Mouse (Mus musculus): ENCODE measurements around the gene Cfap65. TPM values are rescaled to one million over a fixed set of nuclear protein-coding genes. Genes with fewer than 3 reads are reported as not detected.

Gene Cfap65
- polyA plus RNA-seq, 1 experiment from 2014 or later, result 4.1 TPM

- Histone ChIP-seq H3K4me2 (replicated peaks) (peak within 1 kb of the TSS; percentile 61), H3K9ac (no peak within 1 kb of the TSS)
- ATAC-seq (ENCODE audit: insufficient number of reproducible peaks, low FRiP score, low TSS enrichment, low read depth), result no peak
Observed at GRCm38 (mm10) chr1:74951556-74952210, 16.3 kb upstream of the Cfap65 start, which contains the start of gene Ihh. Gene Ihh, minus strand, starts transcription at chr1:74951672.

DNA sequence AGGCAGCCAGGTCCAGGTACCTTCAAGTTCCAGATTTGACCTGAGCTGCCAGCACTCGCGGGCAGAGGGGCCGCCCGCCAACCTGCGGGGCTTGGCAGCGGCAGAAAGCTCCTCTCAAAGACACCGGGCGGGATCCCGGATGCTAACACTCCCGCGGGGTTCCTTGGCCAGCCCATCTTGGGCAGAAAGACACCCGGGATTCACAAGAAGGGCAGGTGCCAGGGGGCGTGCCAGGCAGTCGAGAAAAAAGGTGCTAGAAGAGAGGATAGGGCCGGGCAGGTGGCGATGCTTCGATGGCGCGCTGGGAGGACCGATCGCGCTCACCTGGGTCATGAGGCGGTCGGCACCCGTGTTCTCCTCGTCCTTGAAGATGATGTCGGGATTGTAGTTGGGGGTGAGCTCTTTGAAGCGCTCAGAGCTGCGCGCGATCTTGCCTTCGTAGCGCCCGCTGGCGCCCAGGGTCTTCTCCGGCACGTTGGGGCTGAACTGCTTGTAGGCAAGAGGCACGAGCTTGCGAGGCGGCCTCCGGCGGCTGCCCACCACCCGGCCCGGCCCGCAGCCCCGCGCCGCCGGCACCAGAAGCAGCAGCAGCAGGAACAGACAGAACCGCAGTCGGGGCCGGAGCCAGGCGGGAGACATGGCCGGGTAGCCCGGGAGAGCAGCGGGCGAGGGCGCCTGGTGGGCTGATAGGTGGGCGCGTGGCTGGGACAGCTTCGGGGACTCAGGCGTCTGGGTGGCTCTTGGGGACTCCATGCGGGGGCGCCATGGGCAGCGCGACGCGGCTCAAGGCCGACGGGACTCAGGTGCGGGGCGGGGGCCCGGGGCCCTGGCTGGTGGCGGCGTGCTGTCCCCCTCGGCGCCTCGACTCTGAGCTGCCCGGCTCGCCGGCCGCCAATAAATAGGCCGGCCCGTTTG, 15.4 kb upstream of the Cfap65 start:
- Histone ChIP-seq H3K4me2 (replicated peaks) (peak overlapping the region; percentile 61), H3K9ac (no peak overlapping the region), H3K36me3 (no peaks in the 10 kb centered on the region), H3K4me3 (replicated peaks) (peak overlapping the region; percentile 41), H3K27ac (replicated peaks) (no peak overlapping the region), H3K4me1 (peaks cover 35% of the 10 kb centered on the region), H3K9me3 (replicated peaks) (no peaks in the 10 kb centered on the region), H3K27me3 (peaks cover 96% of the 10 kb centered on the region)
- under 1% methylated on average over 84 of the region's 84 CpGs for WGBS
- no peak for ATAC-seq (ENCODE audit: insufficient number of reproducible peaks, low FRiP score, low TSS enrichment, low read depth)

More at GRCm38 (mm10) chr1:74951556-74952210, 16.3 kb upstream of the Cfap65 start, which contains the start of gene Ihh:
- Histone ChIP-seq H3K27ac (replicated peaks) (no peak within 1 kb of the TSS), H3K27me3 (peaks cover 93% of the 10 kb centered on the region), H3K36me3 (no peaks in the 10 kb centered on the region), H3K4me3 (replicated peaks) (peak within 1 kb of the TSS; percentile 41), H3K4me1 (peaks cover 35% of the 10 kb centered on the region), H3K9me3 (replicated peaks) (no peaks in the 10 kb centered on the region)
- WGBS, result 2% methylated on average over 43 of the region's 55 CpGs

- peak overlapping the region; percentile 41 for H3K4me3 ChIP-seq (replicated peaks)
- peaks cover 98% of the 10 kb centered on the region for H3K27me3 ChIP-seq
- no peak overlapping the region for H3K9ac ChIP-seq
- 1% methylated on average over 16 of the region's 16 CpGs for WGBS
- no peak overlapping the region for H3K27ac ChIP-seq (replicated peaks)
- H3K4me1 ChIP-seq, result peaks cover 35% of the 10 kb centered on the region
- no peak for ATAC-seq (ENCODE audit: insufficient number of reproducible peaks, low FRiP score, low TSS enrichment, low read depth)
- H3K9me3 ChIP-seq (replicated peaks), result no peaks in the 10 kb centered on the region
- no peaks in the 10 kb centered on the region for H3K36me3 ChIP-seq
- H3K4me2 ChIP-seq (replicated peaks), result peak overlapping the region; percentile 61
Observed at GRCm38 (mm10) chr1:74950066-74950465, 14.7 kb upstream of the Cfap65 start.

GRCm38 (mm10) chr1:74949666-74950050, 14.3 kb upstream of the Cfap65 start:
- Histone ChIP-seq H3K4me1 (peaks cover 35% of the 10 kb centered on the region), H3K36me3 (no peaks in the 10 kb centered on the region), H3K4me2 (replicated peaks) (no peak overlapping the region; the same call in 1 of the 2 replicates), H3K27me3 (peaks cover 97% of the 10 kb centered on the region), H3K9me3 (replicated peaks) (no peaks in the 10 kb centered on the region), H3K4me3 (replicated peaks) (peak overlapping the region; percentile 41; the same call in 1 of the 2 replicates), H3K27ac (replicated peaks) (no peak overlapping the region), H3K9ac (no peak overlapping the region)
- WGBS, result 2% methylated on average over 24 of the region's 24 CpGs
- ATAC-seq (ENCODE audit: insufficient number of reproducible peaks, low FRiP score, low TSS enrichment, low read depth), result no peak

DNA sequence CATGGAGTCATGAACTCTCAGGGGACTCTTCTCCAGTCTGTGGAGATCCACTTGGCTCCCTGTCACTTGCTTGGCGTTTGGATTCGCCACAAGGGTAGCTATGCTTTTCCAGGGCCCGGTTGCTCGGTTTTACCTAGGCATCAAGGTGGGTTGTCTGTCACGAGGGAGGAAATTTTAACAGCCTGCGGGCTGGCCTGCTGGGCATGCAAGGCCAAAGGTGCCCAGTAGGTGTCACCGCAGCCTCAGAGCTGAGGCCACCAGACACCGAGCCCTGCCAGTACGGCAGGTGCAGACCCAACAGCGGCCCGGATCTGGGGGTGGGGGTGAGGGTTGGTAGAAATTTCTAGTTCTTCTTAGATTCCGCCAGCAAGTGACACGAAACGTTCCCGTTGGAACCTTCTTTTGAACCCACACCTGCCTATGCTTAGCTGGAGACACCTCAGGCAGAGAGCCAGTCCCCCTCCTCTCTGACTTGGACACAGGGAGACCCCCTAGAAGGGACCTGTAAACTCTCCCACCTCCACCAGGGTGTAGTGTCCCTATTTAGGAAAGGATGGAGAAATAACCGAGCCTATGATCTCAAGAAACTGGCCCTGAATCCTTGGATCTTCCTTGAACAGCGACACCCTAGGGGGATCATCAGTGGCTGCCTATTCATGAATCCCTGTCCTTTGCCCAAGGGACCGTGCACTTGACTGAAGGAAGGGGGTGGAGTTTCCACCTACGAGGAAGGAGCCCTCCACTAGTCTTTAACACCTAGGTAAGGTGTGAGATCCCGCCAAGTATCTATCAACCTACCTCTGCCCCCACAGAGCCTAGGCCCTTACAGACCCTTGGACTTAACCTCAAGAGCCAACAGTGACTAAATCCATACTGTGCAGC, 13.6 kb upstream of the Cfap65 start:
- no peak for ATAC-seq (ENCODE audit: insufficient number of reproducible peaks, low FRiP score, low TSS enrichment, low read depth)
- Histone ChIP-seq H3K9me3 (replicated peaks) (no peaks in the 10 kb centered on the region), H3K9ac (no peak overlapping the region), H3K27me3 (peaks cover 92% of the 10 kb centered on the region), H3K27ac (replicated peaks) (no peak overlapping the region), H3K36me3 (no peaks in the 10 kb centered on the region), H3K4me3 (replicated peaks) (no peak overlapping the region), H3K4me2 (replicated peaks) (no peak overlapping the region; the same call in 1 of the 2 replicates), H3K4me1 (peaks cover 35% of the 10 kb centered on the region)
- 4% methylated on average over 20 of the region's 20 CpGs for WGBS

- H3K4me1 ChIP-seq, result peaks cover 35% of the 10 kb centered on the region
- no peaks in the 10 kb centered on the region for H3K36me3 ChIP-seq
- no peaks in the 10 kb centered on the region for H3K9me3 ChIP-seq (replicated peaks)
- no peak overlapping the region for H3K9ac ChIP-seq
- WGBS, result 2% methylated on average over 41 of the region's 41 CpGs
- no peak overlapping the region for H3K27ac ChIP-seq (replicated peaks)
- H3K4me3 ChIP-seq (replicated peaks), result peak overlapping the region; percentile 26
- peak overlapping the region; percentile 44 for H3K4me2 ChIP-seq (replicated peaks)
- ATAC-seq (ENCODE audit: insufficient number of reproducible peaks, low FRiP score, low TSS enrichment, low read depth), result no peak
- H3K27me3 ChIP-seq, result peaks cover 85% of the 10 kb centered on the region
Observed at GRCm38 (mm10) chr1:74947986-74948670, 12.7 kb upstream of the Cfap65 start.

GRCm38 (mm10) chr1:74941651-74942360, 6.4 kb upstream of the Cfap65 start:
- no peak overlapping the region for H3K27ac ChIP-seq (replicated peaks)
- H3K4me3 ChIP-seq (replicated peaks), result no peak overlapping the region
- WGBS, result 47% methylated on average over 12 of the region's 12 CpGs
- no peaks in the 10 kb centered on the region for H3K36me3 ChIP-seq
- H3K4me2 ChIP-seq (replicated peaks), result no peak overlapping the region
- peaks cover 65% of the 10 kb centered on the region for H3K27me3 ChIP-seq
- no peak for ATAC-seq (ENCODE audit: insufficient number of reproducible peaks, low FRiP score, low TSS enrichment, low read depth)
- no peaks in the 10 kb centered on the region for H3K4me1 ChIP-seq
- no peaks in the 10 kb centered on the region for H3K9me3 ChIP-seq (replicated peaks)
- H3K9ac ChIP-seq, result no peak overlapping the region

DNA sequence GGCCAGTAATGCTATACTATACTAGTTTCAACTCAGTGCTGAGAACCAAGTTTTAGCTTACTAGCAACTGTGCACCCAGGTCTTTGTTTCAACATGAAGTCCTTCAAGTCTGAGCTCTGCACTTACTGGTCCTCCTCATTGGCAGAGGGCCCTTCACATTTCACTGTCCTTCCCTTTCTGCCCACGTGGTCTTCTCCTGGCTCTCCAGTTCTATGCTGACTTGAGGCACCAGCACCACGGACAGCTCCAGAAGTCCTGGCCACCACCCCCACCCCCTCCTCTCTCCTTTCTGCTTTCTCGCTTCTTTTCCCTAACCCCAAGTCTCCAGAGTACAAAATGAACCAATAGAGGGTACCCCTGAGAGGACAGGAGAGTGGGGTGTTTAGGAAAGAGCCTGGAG, 4.4 kb upstream of the Cfap65 start:
- no peak overlapping the region for H3K4me2 ChIP-seq (replicated peaks)
- H3K4me3 ChIP-seq (replicated peaks), result no peak overlapping the region
- H3K9me3 ChIP-seq (replicated peaks), result no peaks in the 10 kb centered on the region
- H3K27me3 ChIP-seq, result peaks cover 58% of the 10 kb centered on the region
- no peak overlapping the region for H3K9ac ChIP-seq
- H3K4me1 ChIP-seq, result no peaks in the 10 kb centered on the region
- WGBS, result 2% methylated on average over 3 of the region's 3 CpGs
- H3K27ac ChIP-seq (replicated peaks), result no peak overlapping the region
- no peaks in the 10 kb centered on the region for H3K36me3 ChIP-seq
- ATAC-seq (ENCODE audit: insufficient number of reproducible peaks, low FRiP score, low TSS enrichment, low read depth), result no peak

- Histone ChIP-seq H3K4me1 (no peaks in the 10 kb centered on the region), H3K4me2 (replicated peaks) (no peak overlapping the region), H3K27me3 (peaks cover 59% of the 10 kb centered on the region), H3K27ac (replicated peaks) (no peak overlapping the region), H3K9ac (no peak overlapping the region), H3K9me3 (replicated peaks) (no peaks in the 10 kb centered on the region), H3K4me3 (replicated peaks) (no peak overlapping the region), H3K36me3 (no peaks in the 10 kb centered on the region)
- WGBS, result 45% methylated on average over 12 of the region's 12 CpGs
- no peak for ATAC-seq (ENCODE audit: insufficient number of reproducible peaks, low FRiP score, low TSS enrichment, low read depth)
Observed at GRCm38 (mm10) chr1:74936221-74936830, 927 bp upstream of the Cfap65 start.
